Mouse (Mus musculus): ENCODE measurements at regions not wholly inside any gene's neighbourhood (a gene's known extent, or its start where the extent isn't known, plus 50 kb on each side); places are given as distances from the start of the nearest gene placed in this dataset.

DNA sequence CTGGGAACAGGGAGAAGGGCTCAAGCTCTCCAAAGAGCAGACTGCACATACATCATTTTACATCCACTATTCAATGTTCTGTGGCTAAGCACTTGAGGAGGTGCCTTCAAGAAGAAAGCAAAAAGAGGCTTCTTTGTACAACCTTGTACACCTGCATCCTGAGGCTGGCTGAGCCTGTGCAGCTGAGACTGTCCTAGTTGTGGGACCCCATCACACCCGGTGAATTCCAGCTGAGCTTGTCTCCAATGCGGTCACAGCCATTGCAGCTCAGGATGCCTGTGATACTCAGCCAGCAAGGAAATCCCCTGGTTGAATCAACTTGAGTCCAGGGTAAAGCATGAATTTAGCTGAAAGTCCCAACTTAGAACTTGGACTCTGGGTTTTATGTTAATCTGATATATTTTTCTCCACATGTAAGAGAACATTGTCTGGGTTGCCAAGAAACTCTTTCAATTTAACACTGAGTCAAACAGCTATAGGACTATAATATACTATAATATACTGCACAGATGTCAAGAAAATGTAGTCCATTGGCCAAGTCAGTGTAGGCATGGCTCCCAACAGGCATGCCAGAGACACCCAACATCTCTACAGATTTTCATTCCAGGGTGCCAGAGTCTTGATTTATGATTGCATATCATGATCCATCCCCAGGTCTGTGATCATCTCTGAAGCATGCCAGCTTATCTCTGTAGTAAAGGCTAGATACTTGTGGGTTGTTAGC lies 599.2 kb downstream of the Pard3 start:
- DNase-seq = no peak

DNA sequence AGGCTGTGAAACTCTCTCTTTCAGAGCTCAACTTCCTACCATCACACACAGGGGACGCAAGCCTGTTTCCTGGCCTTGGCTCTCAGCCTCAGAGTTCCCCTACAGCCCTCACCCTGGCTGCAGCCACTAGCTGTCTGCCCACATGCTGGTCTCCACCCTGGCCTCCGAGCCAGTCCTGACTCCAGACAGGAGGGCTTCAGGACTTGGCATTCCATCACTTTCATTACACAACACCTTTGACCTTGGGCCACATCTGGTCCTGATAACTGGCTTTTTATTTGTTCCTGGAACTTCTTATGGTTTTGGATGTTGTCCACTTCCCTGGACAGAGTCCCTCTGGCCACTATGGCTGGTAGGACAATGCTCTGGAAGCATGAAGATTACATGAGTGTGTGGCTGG lies 602.9 kb downstream of the Pard3 start:
- DNase-seq = no peak

DNA sequence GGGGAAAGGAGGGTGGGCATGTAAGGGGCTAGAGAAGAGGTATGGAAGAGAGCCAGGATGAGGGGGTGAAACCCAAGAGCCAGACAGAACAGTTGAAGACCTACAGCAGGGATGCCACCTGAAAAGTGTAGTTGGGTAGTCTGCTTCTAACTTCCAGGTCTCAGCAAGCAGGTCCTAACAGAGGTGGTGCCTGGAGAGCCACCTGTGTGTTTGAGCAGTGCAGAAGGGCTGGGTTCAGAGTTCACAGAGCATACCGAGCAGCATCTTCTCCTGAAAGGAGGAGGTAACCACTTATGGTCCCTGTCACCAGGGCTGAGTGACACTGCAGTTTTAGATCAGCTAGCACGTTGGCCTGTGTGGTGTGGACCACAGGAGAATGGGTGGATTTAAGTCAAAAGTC lies 605.3 kb downstream of the Pard3 start:
- no peak for DNase-seq

DNA sequence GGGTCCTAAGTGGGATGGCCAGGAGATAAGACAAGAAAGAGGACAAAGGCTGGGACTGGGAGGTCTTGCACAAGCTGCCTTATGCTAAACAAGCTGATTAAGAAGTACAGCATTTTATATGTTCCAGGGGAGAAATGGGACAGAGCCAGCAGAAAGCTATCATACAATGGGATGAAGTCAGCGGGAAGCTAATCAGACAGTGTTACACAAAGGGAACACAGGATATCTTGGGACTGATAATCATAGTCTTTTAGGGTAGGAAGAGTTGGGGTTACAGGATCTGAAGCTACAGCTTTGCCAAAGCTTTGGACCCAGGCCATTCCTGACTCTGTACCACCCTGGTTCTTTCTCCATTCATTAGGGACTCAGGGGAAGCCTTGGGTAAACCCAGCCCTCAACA lies 610.4 kb downstream of the Pard3 start:
- no peak for DNase-seq

DNA sequence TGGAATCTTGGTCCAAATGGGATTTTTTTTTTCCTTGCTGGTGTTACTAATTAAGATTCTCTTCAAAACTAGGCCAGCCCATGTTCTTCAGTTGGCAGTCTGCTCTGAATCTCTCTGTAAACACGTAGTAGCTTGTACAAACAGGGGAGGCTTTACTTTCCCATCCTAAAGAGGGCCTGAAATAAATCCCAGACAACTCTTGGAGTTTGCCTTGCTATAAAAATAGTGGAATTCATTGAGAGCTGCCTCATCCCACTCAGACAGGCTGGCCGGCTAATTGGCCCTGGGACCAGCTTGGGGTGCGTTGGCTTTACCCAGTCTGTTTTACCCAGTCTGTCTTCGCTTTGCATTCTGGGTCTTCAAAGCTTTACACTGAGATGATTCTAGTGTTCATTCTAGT lies 611.7 kb downstream of the Pard3 start:
- DNase-seq = no peak

DNA sequence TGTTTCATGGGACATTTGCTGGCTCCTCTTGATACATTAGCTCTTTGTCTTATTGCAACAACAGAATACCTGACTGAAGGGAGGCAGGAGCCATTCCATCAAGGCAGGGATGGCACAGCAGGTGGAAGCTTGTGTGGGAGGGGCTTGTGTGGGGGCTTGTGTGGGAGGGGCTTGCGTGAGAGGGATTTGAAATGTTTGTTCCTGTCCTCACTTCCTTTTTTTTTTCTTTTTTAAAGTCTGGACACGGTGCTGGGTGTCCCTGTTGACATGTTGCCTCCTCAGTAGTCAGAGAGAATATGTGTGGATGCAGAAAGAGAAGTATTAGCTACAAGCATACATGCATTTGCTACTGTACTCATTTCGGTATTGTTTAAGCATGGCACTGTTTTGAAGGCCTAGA lies 616.5 kb downstream of the Pard3 start:
- DNase-seq = no peak

DNA sequence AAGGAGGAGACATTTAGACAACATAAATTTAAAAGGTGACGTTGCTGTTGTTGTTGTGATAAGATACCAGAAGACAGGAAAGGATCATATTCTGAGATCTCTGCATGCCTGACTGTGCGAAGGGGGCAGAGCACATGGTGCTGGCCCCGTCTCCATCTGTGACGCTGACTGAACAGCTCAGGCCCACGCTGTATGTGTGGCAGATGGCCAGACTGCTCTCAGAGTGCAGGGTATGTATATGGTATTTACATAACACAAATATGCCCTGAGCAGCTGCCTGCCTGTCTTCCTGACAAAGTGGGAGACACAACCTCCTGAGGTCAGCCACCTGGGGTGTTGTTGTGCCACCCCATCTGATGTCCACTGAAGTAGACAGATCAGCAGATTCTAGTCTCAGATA lies 620.5 kb downstream of the Pard3 start:
- DNase-seq = no peak

DNA sequence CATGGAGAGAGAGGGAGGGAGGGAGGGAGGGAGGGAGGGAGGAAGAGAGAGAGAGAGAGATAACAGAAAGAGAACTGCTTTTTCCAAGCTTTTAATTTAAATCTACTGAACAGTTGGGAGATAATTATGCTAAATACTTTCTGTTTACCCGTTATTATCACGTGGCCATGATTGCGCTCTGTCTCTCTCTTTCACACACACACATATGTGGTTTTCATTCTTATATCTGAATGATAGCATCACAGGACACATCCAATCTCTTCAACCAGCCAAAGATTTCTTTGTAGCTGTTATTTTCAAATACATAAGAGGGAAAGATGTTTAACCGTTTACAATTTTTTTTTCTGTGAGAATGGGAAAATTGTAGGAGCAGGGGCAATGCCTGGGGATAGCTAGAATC lies 627.1 kb downstream of the Pard3 start:
- DNase-seq = no peak

DNA sequence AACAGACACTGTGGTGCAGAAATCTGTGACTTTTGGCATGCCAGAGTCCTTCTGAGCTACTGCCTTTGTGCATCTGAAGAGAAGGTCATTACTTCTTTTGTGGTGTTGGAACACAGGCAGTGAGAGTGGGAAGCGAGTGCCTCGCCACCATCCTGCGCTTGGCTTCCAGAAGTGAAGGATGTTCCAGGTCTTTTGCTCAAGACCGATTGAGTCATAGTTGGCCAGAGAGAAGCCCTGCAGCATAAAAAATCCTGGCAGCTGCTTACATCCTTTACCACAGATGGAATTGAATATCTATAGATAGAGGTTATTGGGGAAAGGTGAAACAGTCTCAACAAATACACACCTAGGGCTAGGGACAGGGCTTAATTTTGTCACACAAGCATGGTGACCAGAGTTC lies 634.7 kb downstream of the Pard3 start:
- no peak for DNase-seq

DNA sequence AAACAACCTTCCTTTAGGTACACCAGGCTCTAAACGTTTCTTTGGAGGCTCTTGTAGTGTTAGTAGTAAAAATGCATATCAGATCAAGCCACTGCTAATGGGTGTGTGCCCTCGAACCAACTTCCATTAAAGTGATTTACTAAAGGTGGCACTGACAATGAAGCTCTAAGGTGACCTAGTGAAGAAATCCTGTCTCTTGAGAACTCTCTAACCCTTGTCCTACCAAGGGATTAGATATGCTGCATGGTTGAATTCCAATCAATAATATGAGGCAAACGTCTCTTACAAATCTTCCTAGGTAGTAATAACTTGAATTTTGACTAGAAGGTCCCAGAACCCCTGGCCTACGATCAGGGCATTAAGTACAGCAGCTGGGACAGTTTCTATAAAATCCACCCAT lies 640.7 kb downstream of the Pard3 start:
- no peak for DNase-seq

DNA sequence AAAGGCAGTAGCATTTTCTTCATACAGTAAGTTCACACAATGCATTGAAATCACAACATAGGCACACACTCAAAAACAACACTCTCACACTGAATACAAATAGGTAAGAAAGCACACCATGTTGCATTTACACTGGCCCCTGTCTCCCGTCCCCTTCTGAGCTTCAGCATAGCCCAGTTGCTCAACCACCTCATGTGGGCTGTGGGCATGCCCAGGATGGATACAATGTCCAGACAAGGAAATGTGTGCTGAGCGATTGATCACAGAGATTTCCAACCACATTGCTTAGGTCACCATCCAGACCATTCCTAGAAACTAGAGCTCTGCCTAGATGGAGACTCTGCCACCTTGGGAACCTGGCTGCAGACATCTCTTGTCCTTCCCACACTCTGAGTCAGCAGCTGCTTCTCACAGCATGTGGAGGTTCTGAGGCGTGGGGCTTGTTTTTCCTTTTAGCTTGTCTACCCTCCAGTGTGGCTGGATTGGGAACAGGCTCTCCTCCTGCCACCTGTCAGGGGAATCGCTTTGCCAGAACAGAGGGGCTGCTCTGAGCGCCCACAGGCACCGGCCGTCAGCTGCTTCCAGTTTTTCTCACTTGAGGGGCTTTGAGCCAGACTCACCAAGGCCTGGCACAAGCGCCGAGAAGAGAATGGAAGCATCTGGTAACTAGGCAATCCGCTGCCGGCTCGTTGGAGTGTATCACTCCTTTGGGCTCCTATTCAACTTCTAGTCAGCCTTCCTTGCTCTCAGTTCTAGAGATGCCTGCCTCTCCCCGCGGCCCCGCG lies 642.5 kb downstream of the Pard3 start:
- no peak for DNase-seq

DNA sequence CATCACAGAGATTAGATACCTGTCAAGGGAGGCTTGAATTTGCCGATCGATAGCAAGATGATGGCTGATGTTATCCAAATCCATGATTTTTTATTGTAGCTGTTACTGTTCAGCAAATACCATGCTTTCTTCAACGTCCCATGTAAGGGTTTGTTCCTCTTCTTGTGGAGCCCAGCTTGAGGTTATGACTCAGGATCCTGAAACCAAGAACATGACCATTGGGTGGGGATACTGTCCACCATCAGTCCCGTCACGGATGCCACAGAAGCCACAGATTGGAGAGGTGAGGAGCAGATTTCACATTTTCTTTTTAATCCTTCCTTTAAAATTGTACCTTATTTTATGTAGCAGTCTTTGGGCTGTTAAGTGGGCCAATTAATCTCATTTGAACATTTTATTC lies 645.7 kb downstream of the Pard3 start:
- no peak for DNase-seq

DNA sequence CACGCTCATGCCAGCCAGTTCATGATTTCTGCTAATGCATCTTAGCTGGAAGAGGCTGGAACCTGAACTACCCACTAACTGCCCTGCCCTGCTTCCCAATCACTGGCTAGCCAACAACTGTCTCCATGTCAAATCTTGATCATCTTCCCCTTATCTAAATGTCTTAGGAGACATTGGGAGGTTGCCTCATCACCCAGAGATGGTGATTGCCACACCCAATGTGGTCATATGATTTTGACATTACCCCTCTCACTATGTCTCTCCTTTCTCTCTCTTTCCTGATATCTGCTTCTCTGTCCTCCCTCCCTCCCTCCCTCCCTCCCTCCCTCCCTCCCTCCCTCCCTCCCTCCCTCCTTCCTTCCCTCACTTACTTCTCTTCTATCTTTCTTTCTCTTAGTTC lies 643.3 kb upstream of the Nrp1 start:
- DNase-seq = no peak

DNA sequence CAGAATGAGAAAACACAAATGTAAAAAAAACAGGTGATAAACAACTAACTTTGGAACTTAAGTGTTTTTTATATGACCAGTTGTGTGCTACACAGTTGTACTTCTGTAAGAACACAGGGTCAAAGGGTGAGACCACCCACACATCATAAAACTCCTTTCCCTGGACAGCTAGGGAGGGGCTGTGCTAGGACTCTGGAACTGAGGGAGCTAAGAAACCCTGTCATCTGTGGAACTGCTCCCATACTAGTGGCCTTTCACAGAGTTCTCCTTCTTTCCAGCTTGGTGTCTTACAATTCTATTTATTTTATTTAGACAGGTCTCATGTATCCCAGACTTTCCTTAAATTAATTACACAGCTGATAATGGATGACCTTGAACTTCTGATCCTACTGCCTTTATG lies 640.4 kb upstream of the Nrp1 start:
- no peak for DNase-seq

DNA sequence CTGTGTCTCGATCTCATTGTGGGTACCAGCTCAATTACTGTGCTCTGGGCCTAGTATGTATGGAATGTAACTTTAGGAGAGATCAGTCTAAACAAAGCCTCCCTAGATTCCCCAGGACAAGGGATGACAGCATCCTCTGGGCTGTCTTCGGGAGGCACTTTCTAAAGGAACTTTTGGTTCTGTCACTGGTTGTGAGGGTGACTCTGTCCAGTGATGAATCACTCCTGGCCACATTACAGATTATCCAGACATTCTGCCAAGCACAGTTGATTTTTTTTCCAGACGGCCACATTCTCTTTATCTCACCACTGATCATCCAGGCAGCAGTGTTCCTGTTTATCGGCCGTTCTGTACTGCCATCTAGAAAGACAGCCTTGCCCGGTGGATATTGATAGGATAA lies 638.5 kb upstream of the Nrp1 start:
- no peak for DNase-seq

DNA sequence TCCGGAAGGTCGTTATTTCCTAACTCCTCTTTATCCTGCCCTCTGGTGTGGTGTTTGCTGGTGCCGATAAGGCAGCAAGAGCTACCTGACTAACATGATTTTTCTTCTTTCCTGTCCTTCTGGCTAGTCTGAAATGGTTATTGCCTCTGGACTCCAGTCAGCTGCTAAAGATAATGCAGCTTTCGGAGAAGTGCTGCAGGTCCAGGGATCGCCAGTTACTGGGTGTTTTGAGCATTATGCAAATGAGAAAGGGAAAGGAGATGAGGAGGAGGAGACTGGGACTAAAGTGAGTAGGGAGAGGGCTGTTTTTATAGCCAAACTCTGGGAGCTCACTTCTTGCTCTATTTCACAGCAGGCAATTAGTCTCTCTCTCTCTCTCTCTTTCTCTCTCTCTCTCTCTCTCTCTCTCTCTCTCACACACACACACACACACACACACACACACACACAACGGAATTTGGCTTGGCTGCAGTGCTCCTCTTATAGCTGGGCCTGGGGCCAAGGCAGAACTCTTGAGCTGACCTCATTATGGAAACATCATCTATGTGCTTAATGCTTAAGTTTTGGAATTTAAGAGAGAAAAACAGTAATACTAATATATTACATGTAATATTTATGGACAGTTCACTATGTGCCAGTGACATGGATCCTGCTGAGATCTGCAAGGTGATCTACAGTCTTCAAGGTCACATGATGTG lies 637.7 kb upstream of the Nrp1 start:
- DNase-seq = peak; percentile 15

DNA sequence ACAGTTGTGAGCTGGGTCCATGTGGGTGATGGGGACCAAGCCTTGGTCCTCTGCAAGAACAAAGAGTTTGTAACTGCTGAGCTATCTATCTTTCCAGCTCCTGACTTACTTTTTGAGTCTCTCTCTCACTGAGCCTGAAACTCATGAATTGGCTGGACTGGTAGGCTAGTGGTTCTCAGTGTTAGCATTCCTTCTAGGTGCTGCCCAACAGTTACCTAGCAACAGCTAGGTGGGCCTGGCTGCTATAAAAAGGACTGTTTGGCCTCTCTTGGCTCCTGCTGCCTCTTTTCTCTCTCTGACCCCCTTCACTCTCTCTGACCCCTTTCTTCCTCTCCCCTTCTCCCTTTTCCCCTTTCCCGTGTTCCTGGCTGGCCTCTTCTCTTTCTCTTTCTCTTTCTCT lies 636.8 kb upstream of the Nrp1 start:
- DNase-seq = no peak

DNA sequence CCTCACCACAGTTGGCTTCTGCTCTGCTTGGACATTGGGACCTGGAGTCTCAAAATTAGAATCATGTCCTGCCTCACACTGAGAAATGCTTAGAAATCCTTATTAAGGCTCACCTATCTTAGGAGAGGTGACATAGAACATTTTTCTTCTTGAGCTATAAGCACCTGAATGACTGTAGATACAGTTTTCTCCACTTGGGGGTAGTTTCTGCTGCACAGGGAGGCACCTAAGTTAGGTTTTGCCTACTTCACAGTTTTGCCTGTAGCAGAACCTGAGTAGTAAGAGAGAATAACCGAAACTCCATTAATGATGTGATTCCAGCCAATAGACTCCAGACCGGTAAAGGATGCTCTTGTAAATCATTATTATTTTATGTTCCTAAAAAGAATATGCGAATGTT lies 624.3 kb upstream of the Nrp1 start:
- no peak for DNase-seq

DNA sequence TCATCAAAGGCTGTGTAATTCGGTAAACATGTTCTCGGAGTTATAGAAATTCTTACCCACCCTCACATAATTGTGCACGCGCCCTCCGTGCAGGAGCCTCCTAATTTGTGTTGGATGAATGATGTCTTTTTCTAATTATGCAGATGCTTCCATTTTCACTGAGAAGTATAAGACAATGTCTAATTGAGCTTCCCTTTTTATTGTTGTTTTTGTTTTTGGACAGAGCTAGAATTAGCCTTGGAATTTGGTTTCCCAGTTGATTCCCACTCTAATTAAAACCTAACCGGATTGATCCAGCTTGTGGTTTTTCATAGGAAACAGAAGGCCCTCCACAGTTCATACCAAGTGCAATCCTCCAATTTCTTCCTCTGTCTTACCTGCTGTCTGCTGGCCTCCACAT lies 616.2 kb upstream of the Nrp1 start:
- DNase-seq = no peak

DNA sequence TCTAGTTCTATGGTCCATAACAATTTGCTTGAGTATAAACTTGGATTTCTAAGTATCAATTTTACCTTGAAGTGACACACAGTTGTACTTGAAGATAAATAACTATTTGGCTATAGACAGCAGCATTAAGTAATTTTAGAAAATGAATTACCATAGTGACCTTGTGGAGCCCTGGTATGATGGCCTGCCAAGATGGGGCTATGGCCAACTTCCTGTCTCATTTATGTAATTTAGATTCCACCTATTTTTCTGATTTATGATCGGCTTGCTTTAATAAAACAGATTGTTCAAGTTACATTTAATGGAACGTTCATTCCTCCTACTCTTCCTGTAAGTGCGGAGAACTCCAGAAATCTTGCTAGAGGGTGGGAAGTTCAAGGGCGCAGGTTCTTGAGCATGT lies 613.2 kb upstream of the Nrp1 start:
- DNase-seq = no peak

DNA sequence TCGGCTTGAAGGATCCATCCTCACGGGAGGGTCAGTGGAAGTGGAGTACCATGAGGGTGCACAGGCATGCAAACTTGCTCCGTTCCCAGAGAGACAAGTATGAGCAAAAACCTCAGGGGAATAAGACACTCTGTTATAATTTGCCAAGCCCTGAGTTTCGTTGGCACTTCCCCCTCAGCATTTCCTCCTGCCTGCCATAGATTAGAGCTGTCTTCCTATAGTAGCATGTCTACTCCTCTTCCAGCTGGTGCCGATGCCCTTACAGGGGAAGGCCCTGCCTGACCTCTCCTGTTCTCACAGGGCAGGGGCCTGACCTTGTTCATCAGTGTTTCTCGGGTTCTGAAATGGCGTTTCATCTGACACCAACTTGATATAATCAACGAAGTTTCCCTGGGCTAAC lies 611.9 kb upstream of the Nrp1 start:
- no peak for DNase-seq

DNA sequence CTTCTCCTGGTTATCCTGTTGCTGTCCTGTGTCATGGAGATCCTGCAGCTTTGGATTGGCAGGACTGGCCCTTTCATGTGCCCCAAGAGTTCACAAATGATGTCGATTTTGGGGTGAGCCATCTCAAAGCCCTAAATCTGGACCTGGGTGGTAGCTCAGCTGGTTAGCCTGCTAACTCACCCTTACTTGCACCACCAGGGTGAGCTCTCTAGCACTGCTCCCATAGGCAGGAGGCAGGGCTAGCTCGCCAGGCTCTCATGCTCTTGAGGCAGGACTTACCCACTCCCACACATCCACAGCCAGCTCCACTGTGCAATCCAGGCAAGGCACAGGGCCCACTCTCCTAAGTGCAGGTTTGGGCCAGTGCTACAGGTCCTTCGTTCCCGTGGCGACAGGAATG lies 605.5 kb upstream of the Nrp1 start:
- no peak for DNase-seq

DNA sequence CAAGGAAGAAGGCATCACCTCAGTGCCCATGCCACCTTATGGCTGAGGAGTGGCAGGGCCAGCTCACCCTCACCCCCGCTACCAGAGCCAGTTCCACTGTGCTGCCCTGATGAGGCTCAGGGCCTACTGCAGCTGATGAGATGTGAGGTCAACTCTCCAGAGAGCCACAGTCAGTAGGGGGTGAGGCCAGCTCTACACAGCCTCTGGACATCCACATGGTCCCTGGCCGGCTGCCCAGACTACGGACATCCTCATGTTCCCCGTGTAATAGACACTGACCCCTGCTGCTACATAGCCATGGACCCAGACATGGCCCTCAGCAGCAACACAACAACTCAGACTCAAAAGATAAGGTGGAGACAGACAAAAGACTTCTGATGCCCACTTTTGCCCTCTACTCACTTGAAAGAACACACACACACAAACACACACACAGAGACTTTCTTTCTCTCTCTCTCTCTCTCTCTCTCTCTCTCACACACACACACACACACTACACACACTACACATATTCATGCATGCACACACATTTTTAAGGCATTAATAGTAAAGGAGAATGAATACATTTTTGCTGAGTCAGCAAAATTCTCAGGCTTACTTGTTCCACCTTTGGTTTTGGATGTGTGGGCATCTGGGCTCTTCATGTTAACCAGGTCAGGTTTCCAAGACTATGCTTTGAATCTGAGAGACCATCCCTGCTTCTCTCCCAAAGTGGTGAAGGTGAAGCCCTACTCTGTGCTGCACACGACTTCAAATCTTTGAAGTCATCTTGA lies 604.4 kb upstream of the Nrp1 start:
- DNase-seq = peak; percentile 10

Measured in liver (tissue).